Mouse (Mus musculus) heart, adult 11 months (tissue): ENCODE results near the gene 2200002J24Rik.
"Not testable (repeated sequence)": the region's sequence is repeated elsewhere in the genome, so short reads cannot be mapped to it uniquely, and the experiment has no call there.

Experiments
- DNase-seq: peaks from one replicate; pipeline ENCODE4 v3.0.0; 2022

2200002J24Rik gene

DNA sequence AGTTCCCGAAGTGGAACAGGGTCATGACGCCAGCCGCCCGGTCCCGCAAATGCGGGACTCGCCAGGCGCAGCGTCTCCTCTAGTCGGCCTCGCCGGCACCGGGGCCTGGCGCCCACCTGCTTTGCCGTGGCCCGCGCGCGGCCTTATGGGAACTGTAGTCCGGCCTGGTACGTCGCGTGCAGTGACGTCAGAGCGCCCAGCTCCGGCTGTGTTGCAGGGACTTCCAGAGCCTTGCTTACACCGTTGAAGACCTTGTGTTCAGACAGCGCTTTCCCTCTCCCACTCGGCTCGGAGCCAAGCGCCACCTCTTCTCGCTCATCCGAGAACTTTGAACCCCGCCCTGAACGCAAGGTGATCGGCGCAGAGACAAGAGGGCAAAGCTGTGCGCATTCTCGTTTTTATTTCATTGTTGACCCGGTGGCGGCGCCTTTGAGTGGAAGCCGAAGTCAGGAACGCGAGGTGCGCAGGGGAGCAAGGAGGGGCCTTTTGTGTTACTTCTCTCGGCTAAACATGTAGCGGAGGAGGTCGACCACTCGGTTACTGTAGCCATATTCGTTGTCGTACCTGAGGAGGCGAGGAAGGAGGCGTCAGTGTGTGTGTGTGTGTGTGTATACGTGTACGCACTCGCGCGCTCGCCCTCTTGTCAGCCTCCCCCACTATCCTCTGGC lies 30.8 kb downstream of the 2200002J24Rik start, which contains the start of gene Tmem147:
Gene Tmem147 (minus strand): TSS at position 145 of the 668 bp plus-strand sequence.
- DNase-seq: peak; percentile 99

DNA sequence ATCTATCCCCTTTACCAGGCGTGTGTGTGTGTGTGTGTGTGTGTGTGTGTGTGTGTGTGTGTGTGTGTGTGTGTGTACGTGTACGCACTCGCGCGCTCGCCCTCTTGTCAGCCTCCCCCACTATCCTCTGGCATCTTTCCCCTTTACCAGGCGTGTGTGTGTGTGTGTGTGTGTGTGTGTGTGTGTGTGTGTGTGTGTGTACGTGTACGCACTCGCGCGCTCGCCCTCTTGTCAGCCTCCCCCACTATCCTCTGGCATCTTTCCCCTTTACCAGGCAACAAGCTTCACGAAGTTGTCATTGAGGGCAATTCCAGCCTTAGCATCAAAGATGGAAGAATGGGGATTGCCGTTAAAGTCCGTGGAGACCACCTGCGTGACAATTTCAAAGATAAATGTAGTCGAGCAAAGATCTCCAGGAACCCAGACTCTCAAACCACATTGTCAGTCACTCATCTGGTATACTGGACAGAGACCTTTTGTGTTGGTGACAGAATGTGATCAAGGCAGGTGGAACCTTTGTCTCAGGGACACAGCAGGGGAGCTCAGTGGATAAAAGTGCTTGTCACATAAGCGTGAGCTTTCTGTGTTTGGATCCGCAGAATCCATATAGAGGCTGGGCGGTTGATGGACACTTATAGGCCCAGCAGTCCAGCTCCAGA lies 31.5 kb downstream of the 2200002J24Rik start:
- not testable (repeated sequence) for DNase-seq

DNA sequence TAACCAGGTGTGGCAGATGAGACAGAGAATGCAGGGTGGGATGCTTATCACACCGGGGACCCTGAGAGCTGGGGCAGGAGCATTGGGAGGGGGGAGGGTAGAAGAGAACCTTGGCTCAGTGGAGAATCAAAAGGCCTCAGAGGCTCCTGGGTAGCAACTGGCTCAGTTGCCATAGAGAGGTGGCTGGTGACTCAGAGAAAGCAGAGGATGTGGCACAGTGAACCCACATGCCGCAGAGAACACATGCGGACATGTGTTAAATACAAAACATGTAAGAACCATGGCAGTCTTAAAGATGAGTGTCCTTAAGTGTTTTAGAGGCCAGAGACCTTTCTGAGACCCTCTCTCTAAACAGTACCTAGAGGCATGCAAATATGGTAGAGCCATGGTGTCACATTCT lies 37.5 kb downstream of the 2200002J24Rik start:
- DNase-seq: no peak

GRCm38 (mm10) chr7:30742570-30742969 lies 43.8 kb downstream of the 2200002J24Rik start:
- DNase-seq: not testable (repeated sequence)

GRCm38 (mm10) chr7:30743617-30744016 lies 44.9 kb downstream of the 2200002J24Rik start, which contains the start of gene Gapdhs:
TSS of gene Gapdhs (minus strand) at chr7:30743681.
- DNase-seq: not testable (repeated sequence)

- no peak for DNase-seq
Measured at GRCm38 (mm10) chr7:30744022-30744598, 45.4 kb downstream of the 2200002J24Rik start.

DNA sequence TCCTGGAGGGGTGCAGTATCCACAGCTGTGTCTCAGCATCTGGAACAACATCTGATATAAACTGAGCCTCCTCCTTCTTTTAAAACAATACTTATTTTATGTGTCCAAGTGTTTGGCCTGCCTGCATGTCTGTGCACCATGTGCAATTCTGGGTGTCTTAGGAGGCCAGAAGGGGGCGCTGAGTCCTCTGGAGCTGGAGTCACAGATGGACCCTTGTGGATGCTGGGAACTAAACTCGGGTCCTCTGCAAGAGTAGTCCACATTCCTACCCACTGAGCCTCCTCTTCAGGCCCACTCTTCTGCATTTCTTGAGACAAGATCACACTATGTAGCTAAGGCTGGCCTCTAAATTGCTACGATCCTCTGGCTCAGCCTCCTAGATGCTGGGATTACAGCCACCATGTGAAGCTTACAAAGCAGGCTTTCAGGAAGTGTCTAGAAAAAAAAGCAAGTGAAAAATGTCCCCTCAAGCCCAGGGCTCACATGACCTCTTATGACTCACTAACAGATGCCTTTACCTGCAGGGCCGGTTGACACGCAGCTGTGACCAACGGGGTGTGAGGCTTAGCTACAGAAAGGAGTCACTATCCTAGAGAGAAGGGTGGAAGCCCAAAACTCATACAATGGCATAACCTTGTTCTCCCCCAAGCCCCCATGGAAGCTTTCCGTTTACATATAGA lies 48.9 kb downstream of the 2200002J24Rik start:
- no peak for DNase-seq
